Mouse (Mus musculus) heart, embryonic 13.5 days (tissue): ENCODE data around the gene Gen1. TPM values are rescaled to one million over a fixed set of nuclear protein-coding genes. Genes with fewer than 3 reads are reported as not detected.
A peak's percentile ranks its signal among the peaks of the same experiment; 100 is the strongest.

ENCODE experiments used
- ATAC-seq: fragments of 200-750 bp; cut with Nextera tagmentation; 2 replicates; pipeline ENCODE4 v1.8.0; 2017; ENCODE audit warnings: moderate TSS enrichment; ENCODE audit not compliant: insufficient number of reproducible peaks, low FRiP score, low TSS enrichment; ENCODE audit errors: extremely low read depth
- H3K27ac ChIP-seq: fragments of 300-500 bp; sonication (generic); replicated peaks from 2 replicates; pipeline ENCODE4 v1.5.1; 2015; ENCODE audit warnings: moderate library complexity, mild to moderate bottlenecking, inconsistent platforms
- H3K27me3 ChIP-seq: fragments of 300-500 bp; sonication (generic); replicated peaks from 2 replicates; pipeline ENCODE4 v1.6.1; 2015; ENCODE audit warnings: mild to moderate bottlenecking, inconsistent platforms
- H3K36me3 ChIP-seq: fragments of 300-500 bp; sonication (generic); 2 replicates; pipeline ENCODE4 v1.6.1; 2015; ENCODE audit warnings: mild to moderate bottlenecking, inconsistent platforms
- H3K4me1 ChIP-seq: fragments of 300-500 bp; sonication (generic); 2 replicates; pipeline ENCODE4 v1.6.1; 2015; ENCODE audit warnings: inconsistent platforms
- H3K4me2 ChIP-seq: fragments of 300-500 bp; sonication (generic); 2 replicates; pipeline ENCODE4 v1.6.1; 2015; ENCODE audit warnings: inconsistent platforms, mild to moderate bottlenecking, moderate library complexity
- H3K4me3 ChIP-seq: fragments of 300-500 bp; sonication (generic); 2 replicates; pipeline ENCODE4 v1.5.1; 2015; ENCODE audit warnings: moderate library complexity, mild to moderate bottlenecking, inconsistent platforms
- H3K9ac ChIP-seq: fragments of 300-500 bp; sonication (generic); 2 replicates; pipeline ENCODE4 v1.6.1; 2015; ENCODE audit warnings: inconsistent platforms, mild to moderate bottlenecking, moderate library complexity
- H3K9me3 ChIP-seq: fragments of 300-500 bp; sonication (generic); 2 replicates; pipeline ENCODE4 v1.6.1; 2016; ENCODE audit warnings: inconsistent platforms
- WGBS: fragments of 180-500 bp; shearing (Covaris S2); methylation state at CpG from one replicate; pipeline ENCODE4 v1.1.7; 2015; ENCODE audit warnings: mixed read lengths; 5-methylcytosine and 5-hydroxymethylcytosine counted together
- polyA plus RNA-seq: library from polyadenylated mRNA; unstranded; fragments of >200 nt; fragmentation: Nextera tagmentation; extraction: Ambion mirVana; gene quantifications from 2 replicates; pipeline ENCODE4 v1.2.1, GENCODE M21; 2015

Gene Gen1
- polyA plus RNA-seq, 1 experiment from 2014 or later, result 6.8 TPM

DNA sequence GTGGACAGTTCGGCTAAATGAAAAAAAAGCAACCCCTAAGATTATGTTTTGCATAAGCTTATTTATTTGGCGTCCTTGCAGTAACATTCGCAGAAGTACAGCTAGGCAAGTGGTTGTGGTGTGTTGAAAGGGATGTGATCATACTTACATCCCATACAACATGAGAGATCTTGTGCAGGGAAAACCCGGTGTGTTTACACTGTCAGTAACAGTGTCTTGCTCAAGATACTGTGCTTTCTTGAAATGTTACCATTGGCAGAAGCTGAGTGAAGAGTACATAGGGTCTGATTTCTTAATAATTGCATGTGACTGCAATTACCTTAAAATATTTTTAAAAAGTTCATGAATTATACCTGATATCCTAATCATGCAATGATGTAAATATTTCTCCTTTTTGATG lies 7.0 kb upstream of the Gen1 start:
- WGBS, result 91% methylated on average over 4 of the region's 4 CpGs

DNA sequence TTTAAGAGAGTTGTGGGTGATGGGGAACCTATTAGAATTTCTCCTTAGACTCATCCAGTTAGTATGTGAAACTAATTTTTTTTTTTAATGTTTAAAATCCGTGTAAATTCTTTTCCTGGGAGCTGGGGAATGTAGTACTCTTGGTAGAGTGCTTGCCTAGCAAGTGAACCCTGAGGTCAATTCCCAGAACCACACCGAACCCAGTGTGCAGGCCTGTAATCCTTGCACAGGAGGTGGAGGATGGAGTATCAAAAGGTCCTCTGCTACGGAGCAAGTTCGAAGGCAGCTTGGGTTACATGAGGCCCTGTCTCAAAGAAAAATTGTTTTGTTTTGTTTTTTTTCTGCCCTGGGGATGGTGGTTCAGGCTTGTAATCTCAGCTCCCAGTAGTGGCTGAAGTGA lies 1.4 kb upstream of the Gen1 start:
- no peak for ATAC-seq
- H3K4me1 ChIP-seq, result peaks cover 44% of the 10 kb centered on the region
- H3K4me3 ChIP-seq, result peak overlapping the region; percentile 95
- WGBS, result 9% methylated on average over 4 of the region's 4 CpGs
- peak overlapping the region; percentile 99 for H3K9ac ChIP-seq
- no peaks in the 10 kb centered on the region for H3K9me3 ChIP-seq
- H3K27me3 ChIP-seq, result no peaks in the 10 kb centered on the region
- H3K4me2 ChIP-seq, result peak overlapping the region; percentile 96
- H3K36me3 ChIP-seq, result peaks cover 7% of the 10 kb centered on the region; the same call in 1 of the 2 replicates
- H3K27ac ChIP-seq, result peak overlapping the region; percentile 97

More for the DNA sequence above, 7.0 kb upstream of the Gen1 start:
- peaks cover 49% of the 10 kb centered on the region for H3K36me3 ChIP-seq
- H3K9me3 ChIP-seq, result no peaks in the 10 kb centered on the region
- no peak overlapping the region for H3K4me2 ChIP-seq
- no peak overlapping the region for H3K4me3 ChIP-seq
- H3K9ac ChIP-seq, result no peak overlapping the region
- H3K27ac ChIP-seq, result no peak overlapping the region
- peaks cover 31% of the 10 kb centered on the region for H3K4me1 ChIP-seq
- H3K27me3 ChIP-seq, result no peaks in the 10 kb centered on the region
- no peak for ATAC-seq

GRCm38 (mm10) chr12:11266282-11266985 lies 833 bp upstream of the Gen1 start:
- Histone ChIP-seq H3K4me3 (peak overlapping the region; percentile 95), H3K36me3 (0 out of 2 replicates have a peak, but pooled peaks cover 5% of the 10 kb centered on the region), H3K4me2 (peak overlapping the region; percentile 96), H3K27me3 (no peaks in the 10 kb centered on the region), H3K4me1 (peaks cover 44% of the 10 kb centered on the region), H3K9ac (peak overlapping the region; percentile 99), H3K9me3 (no peaks in the 10 kb centered on the region), H3K27ac (peak overlapping the region; percentile 97)
- peak; percentile 42; the same call in 1 of the 2 replicates for ATAC-seq
- 1% methylated on average over 51 of the region's 51 CpGs for WGBS

GRCm38 (mm10) chr12:11264895-11265294 lies 706 bp downstream of the Gen1 start:
- 2% methylated on average over 13 of the region's 13 CpGs for WGBS
- Histone ChIP-seq H3K27me3 (no peaks in the 10 kb centered on the region), H3K4me3 (peak overlapping the region; percentile 95), H3K27ac (peak overlapping the region; percentile 97), H3K9me3 (no peaks in the 10 kb centered on the region), H3K4me2 (peak overlapping the region; percentile 96), H3K36me3 (no peaks in the 10 kb centered on the region), H3K4me1 (peaks cover 44% of the 10 kb centered on the region), H3K9ac (peak overlapping the region; percentile 99)
- no peak for ATAC-seq

GRCm38 (mm10) chr12:11250322-11250721 lies 15.3 kb downstream of the Gen1 start:
- no peak overlapping the region for H3K4me3 ChIP-seq
- H3K4me1 ChIP-seq, result no peaks in the 10 kb centered on the region
- H3K4me2 ChIP-seq, result no peak overlapping the region
- no peaks in the 10 kb centered on the region for H3K9me3 ChIP-seq
- 73% methylated on average over 3 of the region's 3 CpGs for WGBS
- no peaks in the 10 kb centered on the region for H3K27me3 ChIP-seq
- ATAC-seq, result no peak
- peaks cover 61% of the 10 kb centered on the region for H3K36me3 ChIP-seq
- no peak overlapping the region for H3K27ac ChIP-seq
- H3K9ac ChIP-seq, result no peak overlapping the region

DNA sequence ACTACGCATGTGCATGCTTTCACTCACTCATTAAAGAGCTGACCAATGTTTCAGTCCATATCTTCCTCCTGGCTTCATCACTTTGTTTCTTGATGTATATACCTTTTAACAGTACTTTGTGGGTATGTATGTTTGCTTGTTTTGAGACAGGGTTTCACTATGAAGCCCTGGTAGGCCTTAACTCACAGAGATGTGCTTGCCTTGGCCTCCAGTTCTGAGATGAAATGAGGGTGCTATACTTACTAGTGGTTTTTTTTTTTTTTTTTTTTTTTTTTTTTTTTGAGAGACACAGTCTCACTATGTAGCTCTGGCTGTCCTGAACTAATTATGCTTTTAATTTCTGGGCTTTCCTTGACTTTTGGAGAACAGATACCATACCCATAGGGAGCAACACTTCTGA lies 18.1 kb downstream of the Gen1 start:
- ATAC-seq, result no peak
- no peak overlapping the region for H3K4me2 ChIP-seq
- no peaks in the 10 kb centered on the region for H3K27me3 ChIP-seq
- no peak overlapping the region for H3K9ac ChIP-seq
- WGBS, result 98% methylated on average over 1 of the region's 1 CpGs
- H3K27ac ChIP-seq, result no peak overlapping the region
- peaks cover 63% of the 10 kb centered on the region for H3K36me3 ChIP-seq
- H3K4me1 ChIP-seq, result no peaks in the 10 kb centered on the region
- H3K4me3 ChIP-seq, result no peak overlapping the region
- no peaks in the 10 kb centered on the region for H3K9me3 ChIP-seq

DNA sequence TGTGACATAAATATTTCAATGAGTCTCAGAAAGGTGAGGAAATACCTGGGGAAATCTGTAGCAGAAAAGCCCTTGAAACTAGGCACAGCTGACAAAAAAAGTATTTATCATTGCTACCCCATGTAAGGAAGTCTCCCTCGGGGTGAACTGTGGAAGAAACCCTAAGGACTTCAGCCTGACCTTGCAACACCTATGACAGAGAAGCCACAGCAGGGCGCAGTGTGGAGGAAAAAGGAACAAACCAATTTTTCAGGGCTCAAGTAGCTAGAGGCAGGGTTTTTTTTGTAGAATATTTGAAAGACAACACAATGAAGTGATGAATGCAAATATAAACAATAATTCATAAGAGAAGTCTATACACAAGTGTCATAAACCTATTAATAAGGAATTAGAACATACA lies 29.6 kb downstream of the Gen1 start:
- WGBS, result 55% methylated on average over 2 of the region's 2 CpGs

DNA sequence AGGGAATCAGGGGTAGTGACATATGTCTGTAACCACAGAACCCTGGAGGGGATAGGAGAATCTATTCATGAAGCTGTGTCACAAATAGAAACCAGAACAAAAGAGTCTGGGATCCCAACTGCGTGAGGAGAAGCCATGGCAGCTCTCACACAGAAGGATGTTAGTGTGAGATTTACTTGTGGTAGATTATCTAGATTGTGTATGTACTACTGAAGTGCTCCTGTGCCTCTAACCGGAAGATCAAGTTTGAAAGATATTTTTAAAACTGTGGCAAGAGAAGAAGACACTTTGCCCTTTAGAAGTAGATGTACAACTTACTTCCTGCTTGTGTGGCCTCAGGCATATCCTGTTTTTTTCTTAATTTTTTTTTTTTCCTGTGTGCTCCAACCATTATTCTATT lies 35.3 kb downstream of the Gen1 start:
- Histone ChIP-seq H3K4me2 (no peak overlapping the region), H3K27me3 (no peaks in the 10 kb centered on the region), H3K4me3 (no peak overlapping the region), H3K4me1 (peaks cover 34% of the 10 kb centered on the region), H3K27ac (no peak overlapping the region), H3K9me3 (no peaks in the 10 kb centered on the region), H3K9ac (no peak overlapping the region), H3K36me3 (no peaks in the 10 kb centered on the region)
- no peak for ATAC-seq
- WGBS, result 51% methylated on average over 2 of the region's 2 CpGs

More for the DNA sequence above, 29.6 kb downstream of the Gen1 start:
- H3K4me1 ChIP-seq, result peaks cover 10% of the 10 kb centered on the region; the same call in 1 of the 2 replicates
- no peaks in the 10 kb centered on the region for H3K27me3 ChIP-seq
- no peak overlapping the region for H3K4me3 ChIP-seq
- ATAC-seq, result no peak
- H3K9ac ChIP-seq, result no peak overlapping the region
- no peak overlapping the region for H3K27ac ChIP-seq
- H3K9me3 ChIP-seq, result no peaks in the 10 kb centered on the region
- H3K36me3 ChIP-seq, result peaks cover 5% of the 10 kb centered on the region
- no peak overlapping the region for H3K4me2 ChIP-seq

- H3K9ac ChIP-seq, result no peak overlapping the region
- peak overlapping the region; percentile 26; the same call in 1 of the 2 replicates for H3K27ac ChIP-seq
- peaks cover 53% of the 10 kb centered on the region for H3K4me1 ChIP-seq
- no peaks in the 10 kb centered on the region for H3K9me3 ChIP-seq
- H3K36me3 ChIP-seq, result no peaks in the 10 kb centered on the region
- H3K27me3 ChIP-seq, result no peaks in the 10 kb centered on the region
- no peak overlapping the region for H3K4me2 ChIP-seq
- no peak for ATAC-seq
- 51% methylated on average over 5 of the region's 5 CpGs for WGBS
- no peak overlapping the region for H3K4me3 ChIP-seq
Measured at GRCm38 (mm10) chr12:11226529-11227268, 38.9 kb downstream of the Gen1 start.

DNA sequence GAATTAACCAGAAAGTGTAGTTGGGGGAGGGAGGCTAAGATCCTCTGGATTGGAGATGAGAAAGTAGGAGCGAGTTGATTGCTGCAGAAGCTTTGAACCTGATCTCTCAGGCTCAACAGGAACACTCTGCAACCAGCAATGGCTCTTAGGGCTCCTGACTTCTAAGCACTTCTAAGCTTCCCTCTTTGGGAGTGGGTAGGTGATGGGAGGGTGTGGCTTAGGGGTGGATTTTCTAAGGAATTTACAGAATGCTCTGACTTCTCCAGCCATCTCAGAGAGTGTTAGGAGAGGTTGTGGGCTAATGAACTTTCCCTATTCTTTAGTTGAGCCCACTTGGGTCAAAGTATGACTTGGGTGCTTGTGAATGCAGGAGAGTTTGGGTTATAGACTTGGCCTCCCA lies 39.5 kb downstream of the Gen1 start:
- Histone ChIP-seq H3K4me1 (peaks cover 56% of the 10 kb centered on the region), H3K9ac (no peak overlapping the region), H3K36me3 (no peaks in the 10 kb centered on the region), H3K4me3 (no peak overlapping the region), H3K4me2 (no peak overlapping the region), H3K27ac (no peak overlapping the region), H3K27me3 (no peaks in the 10 kb centered on the region), H3K9me3 (no peaks in the 10 kb centered on the region)
- WGBS, result 82% methylated on average over 1 of the region's 1 CpGs
- no peak for ATAC-seq

DNA sequence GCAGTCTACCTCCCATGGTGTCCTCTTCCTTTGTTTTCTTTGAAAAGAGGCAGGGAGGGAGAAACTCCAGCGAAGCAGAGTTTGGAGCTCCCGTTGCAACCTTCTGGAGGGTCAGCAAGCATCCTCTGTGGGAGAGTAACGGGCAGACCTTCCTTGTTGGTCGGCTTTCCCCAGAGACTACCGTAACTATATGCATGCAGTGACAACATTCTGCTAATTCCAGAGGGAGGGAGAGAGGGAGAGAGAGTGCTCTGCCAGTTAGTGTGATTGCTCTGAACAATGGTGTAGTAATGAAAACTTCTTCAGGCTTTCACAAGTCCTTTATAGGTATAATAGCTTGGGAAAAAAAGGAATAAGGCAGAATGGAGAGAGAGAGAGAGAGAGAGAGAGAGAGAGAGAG lies 40.9 kb downstream of the Gen1 start:
- H3K4me3 ChIP-seq, result peak overlapping the region; percentile 17; the same call in 1 of the 2 replicates
- peaks cover 54% of the 10 kb centered on the region for H3K4me1 ChIP-seq
- peak overlapping the region; percentile 40; the same call in 1 of the 2 replicates for H3K27ac ChIP-seq
- H3K4me2 ChIP-seq, result peak overlapping the region; percentile 59
- H3K9ac ChIP-seq, result no peak overlapping the region
- WGBS, result under 1% methylated on average over 5 of the region's 5 CpGs
- no peak for ATAC-seq
- H3K27me3 ChIP-seq, result no peaks in the 10 kb centered on the region
- H3K36me3 ChIP-seq, result no peaks in the 10 kb centered on the region
- no peaks in the 10 kb centered on the region for H3K9me3 ChIP-seq
